Mouse (Mus musculus) hindbrain, embryonic 14.5 days (tissue): Measurements from ENCODE around the gene Scly. TPM values are rescaled to one million over a fixed set of nuclear protein-coding genes. Genes with fewer than 3 reads are reported as not detected.

Experiments used
- ATAC-seq: fragments of 200-750 bp; cut with Nextera tagmentation; 2 replicates; pipeline ENCODE4 v1.8.0; 2017; ENCODE audit warnings: moderate number of reproducible peaks, mild to moderate bottlenecking, moderate TSS enrichment, moderate library complexity; ENCODE audit not compliant: low FRiP score
- DNase-seq: peaks from one replicate; pipeline ENCODE4 v3.0.0-alpha.2; 2015; ENCODE audit warnings: low spot score
- H3K27ac ChIP-seq: fragments of 300-500 bp; sonication (generic); 2 replicates; pipeline ENCODE4 v1.5.1; 2014; ENCODE audit warnings: mild to moderate bottlenecking, moderate library complexity
- H3K27me3 ChIP-seq: fragments of 300-500 bp; sonication (generic); 2 replicates; pipeline ENCODE4 v1.6.1; 2014; ENCODE audit warnings: mild to moderate bottlenecking, low read length, mixed read lengths; ENCODE audit not compliant: control insufficient read depth, insufficient read depth
- H3K36me3 ChIP-seq: fragments of 300-500 bp; sonication (generic); replicated peaks from 2 replicates; pipeline ENCODE4 v1.6.1; 2014; ENCODE audit not compliant: control insufficient read depth, insufficient read depth
- H3K4me1 ChIP-seq: fragments of 300-500 bp; sonication (generic); replicated peaks from 2 replicates; pipeline ENCODE4 v1.6.1; 2014; ENCODE audit warnings: antibody characterized with exemption, low read length, mixed read lengths; ENCODE audit not compliant: control insufficient read depth, insufficient read depth
- H3K4me2 ChIP-seq: fragments of 300-500 bp; sonication (generic); replicated peaks from 2 replicates; pipeline ENCODE4 v1.6.1; 2014; ENCODE audit warnings: mild to moderate bottlenecking, moderate library complexity
- H3K4me3 ChIP-seq: fragments of 300-500 bp; sonication (generic); replicated peaks from 2 replicates; pipeline ENCODE4 v1.5.1; 2014; ENCODE audit warnings: mild to moderate bottlenecking, low read length
- H3K9ac ChIP-seq: fragments of 300-500 bp; sonication (generic); 2 replicates; pipeline ENCODE4 v1.6.1; 2014
- H3K9me3 ChIP-seq: fragments of 300-500 bp; sonication (generic); 2 replicates; pipeline ENCODE4 v1.6.1; 2016; ENCODE audit warnings: low read length; ENCODE audit not compliant: control insufficient read depth
- WGBS: fragments of 180-500 bp; shearing (Covaris S2); extraction: QIAGEN DNeasy Blood & Tissue Kit; methylation state at CpG from one replicate; pipeline ENCODE4 v1.1.7; 2014; 5-methylcytosine and 5-hydroxymethylcytosine counted together
- polyA plus RNA-seq: library from polyadenylated mRNA; unstranded; fragments of >200 nt; fragmentation: Nextera tagmentation; extraction: Ambion mirVana; gene quantifications from 2 replicates; pipeline ENCODE4 v1.2.1, GENCODE M21; 2014

Gene Scly
- polyA plus RNA-seq, 1 experiment from 2014 or later, result 10.5 TPM

DNA sequence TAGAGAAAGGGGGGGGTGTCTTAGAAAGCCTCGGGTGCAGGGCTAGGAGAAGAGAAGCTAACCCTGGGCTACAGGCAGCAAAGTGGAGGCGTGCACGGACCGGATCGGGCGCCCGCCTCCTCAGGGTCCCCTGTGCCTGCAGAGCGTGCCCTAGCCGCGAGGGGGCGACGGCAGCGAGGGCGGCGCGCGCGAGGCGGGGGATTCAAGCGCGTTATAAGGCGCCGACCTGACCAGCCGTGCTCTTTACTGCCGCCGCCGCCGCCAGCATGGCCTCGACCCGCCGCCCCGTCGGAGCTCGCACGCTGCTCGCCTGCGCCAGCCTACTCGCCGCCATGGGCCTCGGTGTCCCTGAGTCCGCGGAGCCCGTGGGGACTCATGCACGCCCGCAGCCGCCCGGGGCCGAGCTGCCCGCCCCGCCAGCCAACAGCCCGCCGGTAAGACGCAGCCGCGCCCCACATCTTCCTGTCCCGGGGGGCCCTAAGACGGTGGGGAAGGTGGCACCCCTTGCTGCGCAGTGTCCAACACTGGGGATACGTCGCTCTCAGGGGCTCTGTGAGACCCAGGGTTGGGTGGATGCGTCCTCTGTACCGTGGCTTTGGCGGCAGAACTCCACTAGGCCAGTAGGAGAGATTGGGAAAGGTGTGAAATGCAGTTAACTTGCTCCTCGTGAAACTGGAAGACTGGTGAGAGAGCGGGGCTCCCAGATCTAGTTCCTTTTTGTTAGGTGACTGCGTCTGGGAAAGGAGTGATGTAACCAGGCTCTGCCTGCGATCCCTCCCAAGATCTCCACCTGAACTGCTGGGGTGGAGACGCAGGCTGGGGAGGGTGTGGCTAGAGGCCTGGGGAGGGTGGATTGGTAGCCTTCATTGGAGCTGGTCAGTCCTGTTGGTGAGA, 68.3 kb downstream of the Scly start, which contains the start of gene Erfe:
Erfe (plus strand) TSS at position 216 of the 894 bp plus-strand sequence.
- 2% methylated on average over 38 of the region's 68 CpGs for WGBS
- H3K9ac ChIP-seq, result peak within 1 kb of the TSS; percentile 53
- no peak within 1 kb of the TSS for H3K27ac ChIP-seq

DNA sequence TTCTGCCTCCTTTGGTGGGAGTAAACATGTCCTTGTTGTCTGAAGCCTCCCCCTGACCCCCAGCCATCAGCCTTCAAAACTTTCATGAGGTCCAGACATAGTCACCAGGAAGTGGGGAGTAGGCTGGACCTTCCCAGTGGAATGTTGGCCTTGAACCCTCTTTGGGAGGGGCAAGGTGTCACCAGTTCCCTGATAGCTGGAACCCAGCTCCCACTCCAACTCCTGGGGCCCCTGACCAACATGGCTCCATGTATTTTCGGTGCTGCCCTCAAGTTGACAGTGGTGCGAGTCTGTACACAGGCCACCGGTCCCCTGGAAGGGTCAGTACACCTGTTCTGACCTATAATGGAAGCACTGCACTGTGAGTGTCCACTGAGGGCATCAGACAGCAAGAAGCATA, 69.2 kb downstream of the Scly start:
- Histone ChIP-seq H3K4me2 (no peak overlapping the region), H3K4me3 (no peak overlapping the region), H3K27ac (no peak overlapping the region), H3K9ac (no peak overlapping the region), H3K9me3 (peaks cover 9% of the 10 kb centered on the region; the same call in 1 of the 2 replicates), H3K36me3 (peaks cover 29% of the 10 kb centered on the region), H3K4me1 (no peaks in the 10 kb centered on the region), H3K27me3 (peaks cover 12% of the 10 kb centered on the region)
- WGBS, result 97% methylated on average over 3 of the region's 3 CpGs
- no peak for ATAC-seq
- no peak for DNase-seq

More for the DNA sequence above, 68.3 kb downstream of the Scly start, which contains the start of gene Erfe:
- Histone ChIP-seq H3K36me3 (peaks cover 21% of the 10 kb centered on the region), H3K4me3 (peak within 1 kb of the TSS; percentile 29), H3K4me2 (peak within 1 kb of the TSS; percentile 62), H3K4me1 (no peaks in the 10 kb centered on the region), H3K9me3 (peaks cover 9% of the 10 kb centered on the region; the same call in 1 of the 2 replicates), H3K27me3 (peaks cover 12% of the 10 kb centered on the region)
- DNase-seq (peak; percentile 40), ATAC-seq (peak; percentile 43; the same call in 1 of the 2 replicates)

GRCm38 (mm10) chr1:91369408-91369807, 71.3 kb downstream of the Scly start:
- no peak for DNase-seq
- peaks cover 12% of the 10 kb centered on the region for H3K27me3 ChIP-seq
- WGBS, result 66% methylated on average over 4 of the region's 4 CpGs
- no peak for ATAC-seq
- peaks cover 50% of the 10 kb centered on the region for H3K36me3 ChIP-seq
- H3K9me3 ChIP-seq, result peaks cover 2% of the 10 kb centered on the region; the same call in 1 of the 2 replicates
- no peak overlapping the region for H3K27ac ChIP-seq
- no peak overlapping the region for H3K4me2 ChIP-seq
- no peak overlapping the region for H3K9ac ChIP-seq
- H3K4me3 ChIP-seq, result no peak overlapping the region
- H3K4me1 ChIP-seq, result no peaks in the 10 kb centered on the region

DNA sequence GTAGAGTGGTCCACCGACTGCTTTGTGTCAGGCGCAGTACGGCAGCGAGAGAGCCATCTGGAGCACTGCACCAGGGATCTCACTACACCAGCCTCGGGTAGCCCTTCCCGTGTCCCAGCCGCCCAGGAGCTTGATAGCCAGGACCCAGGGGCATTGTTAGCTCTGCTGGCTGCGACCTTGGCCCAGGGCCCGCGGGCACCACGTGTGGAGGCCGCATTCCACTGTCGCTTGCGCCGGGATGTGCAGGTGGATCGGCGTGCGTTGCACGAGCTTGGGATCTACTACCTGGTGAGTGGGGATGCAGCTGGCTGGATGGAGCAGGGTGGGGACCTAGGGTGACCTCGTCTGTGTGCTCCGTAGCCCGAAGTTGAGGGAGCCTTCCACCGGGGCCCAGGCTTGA, 71.9 kb downstream of the Scly start:
- Histone ChIP-seq H3K9ac (no peak overlapping the region), H3K4me2 (no peak overlapping the region), H3K4me3 (no peak overlapping the region), H3K27ac (no peak overlapping the region), H3K36me3 (peaks cover 57% of the 10 kb centered on the region), H3K4me1 (no peaks in the 10 kb centered on the region), H3K27me3 (peaks cover 12% of the 10 kb centered on the region), H3K9me3 (no peaks in the 10 kb centered on the region)
- DNase-seq, result no peak
- 81% methylated on average over 22 of the region's 23 CpGs for WGBS
- ATAC-seq, result no peak

Other genes starting within 250 kb of the Scly start
- gene Rbm44, start 153.2 kb upstream of the Scly start, polyA plus RNA-seq, result 0.43 and 0.78 TPM in 2 replicates
- gene Ramp1, start 118.5 kb upstream of the Scly start, polyA plus RNA-seq, result 12.5 and 14.2 TPM in 2 replicates
- gene Ube2f, start 48.0 kb upstream of the Scly start, polyA plus RNA-seq, result 63.8 and 67.6 TPM in 2 replicates
- 0.17 and 0.18 TPM in 2 replicates for gene Espnl, start 23.7 kb downstream of the Scly start, polyA plus RNA-seq
- gene Klhl30, start 52.7 kb downstream of the Scly start, polyA plus RNA-seq, result 0.25 and 0.37 TPM in 2 replicates
- gene Erfe, start 68.1 kb downstream of the Scly start, polyA plus RNA-seq, result 0.66 TPM in 1 of 2 replicates, not detected in the other
- 132 and 143 TPM in 2 replicates for gene Ilkap, start 100.5 kb downstream of the Scly start, polyA plus RNA-seq
- 125 and 129 TPM in 2 replicates for gene Hes6, start 115.7 kb downstream of the Scly start, polyA plus RNA-seq
- 3.5 and 5.2 TPM in 2 replicates for gene Per2, start 161.0 kb downstream of the Scly start, polyA plus RNA-seq
- gene Traf3ip1, start 196.3 kb downstream of the Scly start, polyA plus RNA-seq, result 6.5 and 7.6 TPM in 2 replicates
- 15.7 and 16.7 TPM in 2 replicates for gene Asb1, start 242.2 kb downstream of the Scly start, polyA plus RNA-seq